Mouse (Mus musculus) cerebellum, adult 11-12 months (tissue): ENCODE measurements around the gene Trmt1.

Experiments used
- DNase-seq: peaks from one replicate; pipeline ENCODE4 v3.0.0; 2022

Trmt1 gene

GRCm38 (mm10) chr8:84733959-84734358 is 47.9 kb downstream of the Trmt1 start:
- DNase-seq: no peak

GRCm38 (mm10) chr8:84734680-84735079 is 48.6 kb downstream of the Trmt1 start:
- no peak for DNase-seq

- no peak for DNase-seq
These were observed 49.5 kb downstream of the Trmt1 start for GRCm38 (mm10) chr8:84735597-84735996.

- no peak for DNase-seq
These were observed 50.4 kb downstream of the Trmt1 start for GRCm38 (mm10) chr8:84736521-84736920.

GRCm38 (mm10) chr8:84737608-84738007 is 51.5 kb downstream of the Trmt1 start:
- DNase-seq: peak; percentile 84

- no peak for DNase-seq
These were observed 52.2 kb downstream of the Trmt1 start for GRCm38 (mm10) chr8:84738266-84738665.

GRCm38 (mm10) chr8:84738715-84739400 is 52.8 kb downstream of the Trmt1 start:
- DNase-seq: no peak

- DNase-seq: no peak
These were observed 53.3 kb downstream of the Trmt1 start for GRCm38 (mm10) chr8:84739401-84739742.

GRCm38 (mm10) chr8:84740895-84741843 is 55.1 kb downstream of the Trmt1 start:
- no peak for DNase-seq

GRCm38 (mm10) chr8:84742171-84743053 is 56.3 kb downstream of the Trmt1 start:
- peak; percentile 65 for DNase-seq

- no peak for DNase-seq
These were observed 56.9 kb downstream of the Trmt1 start for GRCm38 (mm10) chr8:84743054-84743415.

GRCm38 (mm10) chr8:84743517-84744420 is 57.7 kb downstream of the Trmt1 start:
- peak; percentile 67 for DNase-seq

- no peak for DNase-seq
These were observed 59.2 kb downstream of the Trmt1 start for GRCm38 (mm10) chr8:84745032-84745925.
